Mouse (Mus musculus): ENCODE data around the gene Mss51.

The Mss51 gene

DNA sequence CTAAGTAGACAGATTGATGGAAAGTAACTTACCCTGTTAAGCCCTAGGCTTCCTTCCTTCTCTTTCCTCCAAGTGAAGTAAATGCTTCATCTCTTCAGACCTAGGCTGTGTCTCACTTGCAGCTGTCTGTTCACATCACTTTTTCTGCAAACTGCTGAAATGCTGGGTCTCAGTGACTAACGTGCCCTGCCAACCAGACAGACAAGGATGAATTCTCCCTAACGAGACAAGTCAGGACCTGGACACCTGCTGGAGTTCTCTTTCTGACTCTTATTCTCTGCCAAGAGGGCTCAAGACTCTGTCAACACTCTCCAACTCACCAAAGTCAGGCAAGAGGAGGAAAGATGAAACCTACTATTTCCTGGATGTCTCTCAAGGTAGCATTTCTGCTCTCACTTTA is at the start of gene Mss51:
Gene Mss51 (minus strand): TSS at position 299 of the 400 bp plus-strand sequence.
- in situ Hi-C loops (cut with MboI; ENCODE audit: low sequenced_read_pairs), result no loop called here

DNA sequence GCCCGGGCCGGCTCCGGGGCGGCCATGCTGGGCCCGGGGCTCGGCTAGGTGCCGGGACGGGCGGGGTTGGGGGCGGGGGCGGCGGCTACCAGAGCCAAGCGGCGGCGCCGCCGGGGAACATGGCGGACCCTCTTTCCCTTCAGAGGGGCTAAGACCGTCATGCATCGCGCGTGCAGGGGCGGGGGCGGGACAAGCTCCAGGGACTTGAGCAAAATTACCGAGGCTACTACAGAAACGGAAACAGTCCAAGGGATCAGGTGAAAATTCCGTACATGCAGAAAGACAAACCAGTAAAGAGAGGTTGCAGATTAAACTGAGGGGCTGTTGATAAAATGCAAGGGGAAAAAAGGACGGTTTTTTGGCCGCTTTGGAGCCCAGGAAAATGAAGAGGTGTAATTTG is 49.7 kb upstream of the Mss51 start, which contains the start of gene Ppp3cb:
Gene Ppp3cb (minus strand): TSS at position 159 of the 400 bp plus-strand sequence.
- in situ Hi-C loops (cut with MboI; ENCODE audit: low sequenced_read_pairs), result no loop called here

DNA sequence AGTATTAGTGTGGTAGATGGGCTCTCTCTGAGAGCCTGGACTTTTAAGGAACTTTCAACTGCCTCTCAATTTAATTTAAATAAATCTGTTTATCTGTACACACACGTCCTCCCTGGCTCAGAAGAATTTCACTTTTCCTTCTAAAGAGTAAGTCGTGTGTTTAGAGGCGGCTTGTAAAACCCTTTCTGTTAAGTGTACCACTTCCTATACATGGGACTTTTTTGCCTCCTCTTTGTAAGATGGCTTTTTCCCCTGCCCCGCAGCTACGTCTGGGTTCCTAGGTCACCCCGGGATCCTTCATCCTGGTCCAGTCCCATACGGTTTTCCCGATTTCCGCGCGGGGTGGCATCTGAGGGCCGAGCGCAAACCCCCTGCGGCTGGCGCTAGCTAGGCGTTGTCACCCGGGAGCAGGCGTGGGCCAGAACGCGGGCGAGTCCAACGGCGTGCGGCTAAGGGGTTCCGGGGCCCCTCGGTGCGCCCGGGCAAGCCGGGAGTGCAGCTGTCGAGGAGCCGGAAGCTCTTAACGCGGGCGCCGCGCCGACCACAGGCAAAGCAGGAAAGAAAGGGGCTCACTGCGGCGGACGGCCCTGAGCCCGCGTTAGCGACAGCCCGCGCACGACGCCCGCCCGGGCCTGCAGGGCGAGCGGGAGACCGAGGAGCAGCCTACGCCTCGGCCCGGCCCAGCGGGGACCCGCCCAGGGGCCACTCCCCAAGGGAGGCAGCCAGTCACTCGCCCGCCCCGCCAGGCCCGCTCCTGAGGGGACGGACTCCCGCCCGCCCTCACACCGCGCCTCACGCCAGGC is 49.0 kb upstream of the Mss51 start:
- in situ Hi-C loops (cut with MboI; ENCODE audit: low sequenced_read_pairs), result no loop called here

DNA sequence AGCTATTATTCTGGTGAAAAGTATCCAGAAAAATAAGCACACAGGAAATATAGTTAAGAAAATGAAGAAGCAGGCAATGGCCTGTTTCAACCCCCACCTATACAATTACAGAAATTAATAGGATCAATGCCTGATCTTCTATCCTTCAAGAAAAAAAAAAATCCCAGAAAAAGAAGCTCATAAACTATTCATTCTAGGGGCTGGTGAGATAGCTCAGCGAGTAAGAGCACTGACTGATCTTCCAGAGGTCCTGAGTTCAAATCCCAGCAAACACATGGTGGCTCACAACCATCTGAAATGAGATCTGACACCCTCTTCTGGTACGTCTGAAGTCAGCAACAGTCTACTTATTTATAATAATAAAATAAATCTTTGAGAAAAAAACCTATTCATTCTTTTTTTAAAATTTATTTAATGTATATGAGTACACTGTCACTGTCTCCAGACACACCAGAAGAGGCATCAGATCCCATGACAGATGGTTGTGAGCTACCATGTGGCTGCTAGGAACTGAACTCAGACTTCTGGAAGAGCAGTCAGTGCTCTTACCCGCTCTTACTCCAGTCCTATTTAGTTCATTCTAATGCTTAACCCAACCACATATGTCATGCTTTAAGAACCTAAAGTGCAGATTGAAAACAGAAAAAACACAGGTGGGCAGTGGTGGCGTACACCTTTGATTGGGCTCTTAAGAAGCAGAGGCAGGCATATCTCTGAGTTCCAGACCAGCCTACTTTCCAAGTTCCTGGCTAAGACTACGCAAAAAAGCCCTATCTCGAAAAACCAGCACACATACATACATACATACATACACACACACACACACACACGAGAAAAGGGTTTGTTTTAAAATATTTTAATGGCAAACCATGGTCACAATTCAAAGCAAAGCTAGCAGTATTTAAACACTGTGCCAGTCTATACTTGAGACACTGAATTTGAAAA is 48.0 kb upstream of the Mss51 start:
- in situ Hi-C loops (cut with MboI; ENCODE audit: low sequenced_read_pairs), result no loop called here

DNA sequence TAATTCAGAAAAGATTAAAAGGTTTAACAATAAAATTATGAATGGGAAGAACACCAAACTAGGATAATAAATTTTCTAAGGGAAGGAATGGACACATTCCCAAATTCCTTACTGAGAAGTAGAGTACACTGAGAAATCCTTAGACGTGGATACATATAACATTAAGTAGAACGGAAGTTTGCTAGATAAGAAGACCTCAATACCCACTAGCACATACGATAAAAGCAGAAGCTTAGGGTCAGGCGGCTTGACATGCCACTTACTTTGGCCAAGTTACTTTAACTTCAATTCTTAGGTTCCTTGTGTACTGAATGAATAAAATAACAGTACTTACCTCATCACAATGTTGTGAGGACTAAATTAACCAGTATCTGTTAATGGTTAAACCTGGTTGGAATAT is 32.9 kb upstream of the Mss51 start:
- in situ Hi-C loops (cut with MboI; ENCODE audit: low sequenced_read_pairs), result no loop called here

DNA sequence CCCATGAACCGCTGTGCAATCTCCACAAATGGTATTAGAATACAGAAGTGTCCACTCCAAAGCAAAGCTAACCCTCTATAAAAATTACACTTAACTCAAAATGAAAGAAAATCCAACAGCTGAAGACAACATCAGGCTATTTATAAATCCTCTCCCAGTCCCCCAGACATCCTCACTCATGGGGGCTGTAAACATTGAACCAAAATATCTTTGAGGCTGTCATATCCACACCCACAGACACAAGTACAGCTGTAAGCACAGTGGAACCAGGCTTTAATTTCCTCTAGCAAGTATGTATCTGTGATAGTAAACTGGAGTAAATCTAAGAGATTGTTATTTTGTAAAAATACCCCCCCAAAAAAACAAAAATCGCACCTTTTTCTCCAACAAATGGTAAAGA is 23.5 kb upstream of the Mss51 start:
- in situ Hi-C loops (cut with MboI; ENCODE audit: low sequenced_read_pairs), result no loop called here

DNA sequence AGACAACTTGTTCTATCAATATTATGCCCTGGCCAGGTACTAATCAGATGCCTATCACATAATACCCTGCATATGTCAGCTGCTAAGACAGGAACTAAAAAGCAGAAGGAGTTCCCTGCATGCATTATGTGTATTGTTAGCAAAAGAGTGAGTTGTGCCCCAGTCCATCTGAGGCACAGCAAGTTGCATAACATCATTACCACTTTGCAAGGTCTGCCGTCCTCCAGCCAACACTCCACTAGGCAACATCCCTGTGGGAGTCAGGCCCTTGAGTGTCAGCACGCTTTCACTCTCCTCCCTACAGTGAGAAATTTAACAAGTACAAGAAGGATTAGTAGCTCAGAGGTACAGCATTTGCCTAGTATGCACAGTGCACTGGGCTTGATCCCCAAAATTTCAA is 11.7 kb upstream of the Mss51 start:
- in situ Hi-C loops (cut with MboI; ENCODE audit: low sequenced_read_pairs), result no loop called here

DNA sequence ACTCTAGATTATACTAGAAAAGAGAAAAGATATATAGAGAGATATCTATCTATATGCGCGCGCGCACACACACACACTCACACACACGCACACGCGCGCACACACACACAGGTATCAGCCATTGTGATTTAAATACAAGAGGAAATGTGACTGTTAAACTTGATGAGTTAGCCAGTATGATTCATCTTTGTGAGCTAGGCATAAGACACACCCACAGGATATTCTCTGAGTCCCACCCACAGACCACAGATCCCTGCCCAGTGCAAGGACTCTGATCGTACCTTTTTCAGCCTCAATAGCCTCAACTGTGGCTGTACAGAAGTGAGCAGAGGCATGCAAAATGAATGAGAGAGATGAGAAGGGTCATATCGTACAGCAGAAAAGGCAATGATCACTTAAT is 6.3 kb upstream of the Mss51 start:
- in situ Hi-C loops (cut with MboI; ENCODE audit: low sequenced_read_pairs), result no loop called here

DNA sequence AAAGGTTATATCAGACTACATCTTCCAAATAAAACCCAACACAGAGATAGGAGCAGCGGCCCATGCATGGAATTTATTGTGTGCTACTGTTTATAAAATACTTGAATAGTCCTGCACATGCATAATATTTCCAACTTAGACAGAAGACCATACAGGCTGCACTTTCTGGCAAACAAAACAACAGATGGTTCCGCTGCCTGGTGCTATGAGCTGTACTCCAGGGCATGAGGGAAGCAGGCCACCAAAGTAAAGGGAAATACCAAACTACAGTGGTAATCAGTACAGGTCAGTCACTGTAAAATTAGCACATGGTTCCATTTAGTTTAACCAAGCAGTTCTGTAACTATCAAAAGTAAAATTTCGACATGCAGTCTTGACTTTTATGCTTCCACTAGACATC is 3.3 kb upstream of the Mss51 start:
- in situ Hi-C loops (cut with MboI; ENCODE audit: low sequenced_read_pairs), result no loop called here

DNA sequence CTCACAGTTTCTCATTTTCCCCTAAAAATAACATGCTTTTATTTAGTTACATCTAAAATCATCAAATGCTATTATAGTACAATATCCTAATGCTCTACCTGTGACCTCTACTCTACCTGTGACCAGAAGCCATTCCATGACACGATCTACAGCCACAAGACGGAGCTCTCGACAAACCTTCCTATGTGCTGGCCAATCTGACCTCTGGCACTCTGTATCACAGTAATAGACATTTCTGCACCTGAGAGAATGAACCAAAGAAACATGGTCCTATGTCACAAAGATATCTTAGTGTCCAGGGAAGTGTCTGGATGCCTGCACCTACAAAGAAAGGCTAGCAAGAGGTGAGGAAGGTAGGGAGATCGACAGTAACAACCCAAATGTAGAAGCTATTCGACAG is 10.7 kb downstream of the Mss51 start:
- in situ Hi-C loops (cut with MboI; ENCODE audit: low sequenced_read_pairs), result no loop called here

DNA sequence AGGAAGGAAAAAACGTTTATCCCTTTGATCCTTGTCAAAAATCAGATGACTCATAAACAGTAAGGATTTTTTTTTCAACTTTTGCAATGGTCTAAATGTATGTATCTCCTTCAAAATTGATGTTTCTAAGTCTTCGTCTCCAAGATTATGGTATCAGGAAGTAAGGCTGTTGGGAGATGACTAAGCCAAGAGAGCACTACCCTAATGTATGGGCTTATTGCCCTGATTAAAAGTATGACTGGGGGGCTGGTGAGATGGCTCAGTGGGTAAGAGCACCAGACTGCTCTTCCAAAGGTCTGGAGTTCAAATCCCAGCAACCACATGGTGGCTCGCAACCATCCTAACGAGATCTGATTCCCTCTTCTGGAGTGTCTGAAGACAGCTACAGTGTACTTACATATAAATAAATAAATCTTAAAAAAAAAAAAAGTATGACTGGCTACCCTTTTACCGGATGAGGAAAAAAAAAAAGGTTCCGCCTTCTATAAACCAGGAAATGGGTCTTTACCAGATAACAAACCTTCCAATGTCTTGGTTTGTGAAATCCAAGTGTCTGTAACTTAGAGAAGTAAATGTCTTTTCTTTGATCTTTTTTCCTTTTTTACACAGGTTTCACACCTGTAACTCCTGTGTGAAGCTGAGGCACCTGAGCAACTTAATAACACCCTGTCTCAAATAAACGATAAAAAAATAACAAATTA is 14.5 kb downstream of the Mss51 start:
- in situ Hi-C loops (cut with MboI; ENCODE audit: low sequenced_read_pairs), result no loop called here

DNA sequence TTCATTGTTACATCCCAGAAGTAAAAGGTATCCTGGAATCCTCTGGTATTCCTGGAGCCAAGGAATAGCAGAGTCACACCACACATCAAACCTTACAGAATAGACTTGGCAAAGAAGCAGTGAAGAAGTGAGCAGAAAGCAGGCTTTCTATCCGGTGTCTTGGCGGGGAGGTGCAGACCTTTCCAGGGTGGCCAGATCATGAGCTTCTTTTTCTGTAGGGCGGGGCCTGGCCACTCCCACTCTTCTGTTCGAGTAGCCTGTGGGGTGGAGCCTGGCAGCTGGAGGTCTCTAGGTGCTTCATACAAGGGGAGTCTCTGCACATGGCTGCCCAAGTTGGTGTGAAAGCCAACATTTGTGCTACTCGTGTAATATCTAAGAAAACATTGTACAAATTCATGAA is 15.5 kb downstream of the Mss51 start:
- in situ Hi-C loops (cut with MboI; ENCODE audit: low sequenced_read_pairs), result no loop called here

DNA sequence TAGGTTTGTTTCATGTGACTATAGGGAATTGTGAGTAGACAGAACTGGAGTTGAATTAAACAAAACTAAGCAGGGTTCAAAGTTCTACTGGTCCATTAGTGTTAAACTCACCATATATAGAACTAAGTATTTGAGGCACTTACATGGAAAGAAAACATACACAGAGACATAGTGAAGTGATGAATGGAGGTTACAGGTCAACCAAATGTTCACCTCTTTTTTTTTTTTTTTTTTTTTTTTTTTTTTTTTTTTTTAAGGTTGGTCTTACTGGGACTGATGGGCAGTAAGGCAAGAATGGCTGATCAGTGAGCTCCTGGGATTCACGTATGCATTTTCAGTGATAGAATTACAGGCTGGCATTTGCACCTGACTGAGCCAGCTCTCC is 16.5 kb downstream of the Mss51 start:
- in situ Hi-C loops (cut with MboI; ENCODE audit: low sequenced_read_pairs), result no loop called here

DNA sequence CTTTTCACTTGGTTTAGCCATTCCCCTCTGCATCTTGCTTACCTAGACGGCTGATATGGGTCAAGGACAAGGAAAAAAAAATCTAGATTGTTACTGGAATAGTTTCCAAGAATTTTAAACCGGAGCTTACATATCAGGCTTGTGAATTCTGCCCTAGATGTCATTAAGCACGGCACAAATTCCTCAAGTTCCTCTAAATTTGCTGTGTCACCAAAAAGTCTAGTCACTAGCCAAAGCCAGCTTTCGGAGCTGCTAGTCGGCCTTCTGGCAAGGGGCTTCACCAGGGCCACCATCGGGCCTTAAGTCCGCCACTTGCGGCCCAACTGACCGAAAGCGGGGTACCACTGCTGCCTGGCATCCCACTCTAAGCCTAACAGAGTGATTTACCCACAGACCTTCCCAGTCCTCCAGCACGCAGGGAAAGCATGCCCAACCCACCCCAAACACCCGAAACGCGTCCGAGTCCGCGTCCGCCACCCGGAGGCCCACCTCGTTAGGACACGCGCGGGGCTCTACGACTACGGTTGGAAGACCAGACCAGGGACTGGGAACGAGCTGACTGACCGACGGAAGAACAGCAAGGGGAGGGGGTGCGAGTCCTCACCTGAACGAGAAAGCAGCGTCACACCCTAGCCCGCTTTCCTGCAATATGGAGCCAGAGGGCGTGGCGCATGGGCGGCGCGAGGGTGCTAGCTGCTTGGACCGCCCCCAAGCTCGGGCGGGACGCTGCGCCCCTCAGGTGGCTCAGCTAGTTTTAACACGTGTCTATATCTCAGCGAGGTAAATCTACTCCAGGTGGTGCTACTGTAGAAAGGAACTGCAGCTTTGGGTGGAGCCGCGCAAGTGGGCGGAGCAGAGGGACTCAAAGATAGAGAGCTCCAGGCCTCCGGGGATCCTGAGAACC is 17.2 kb downstream of the Mss51 start, which contains the start of gene Anxa7:
Gene Anxa7 (minus strand): TSS at position 843 of the 904 bp plus-strand sequence.
- in situ Hi-C loops (cut with MboI; ENCODE audit: low sequenced_read_pairs), result no loop called here

DNA sequence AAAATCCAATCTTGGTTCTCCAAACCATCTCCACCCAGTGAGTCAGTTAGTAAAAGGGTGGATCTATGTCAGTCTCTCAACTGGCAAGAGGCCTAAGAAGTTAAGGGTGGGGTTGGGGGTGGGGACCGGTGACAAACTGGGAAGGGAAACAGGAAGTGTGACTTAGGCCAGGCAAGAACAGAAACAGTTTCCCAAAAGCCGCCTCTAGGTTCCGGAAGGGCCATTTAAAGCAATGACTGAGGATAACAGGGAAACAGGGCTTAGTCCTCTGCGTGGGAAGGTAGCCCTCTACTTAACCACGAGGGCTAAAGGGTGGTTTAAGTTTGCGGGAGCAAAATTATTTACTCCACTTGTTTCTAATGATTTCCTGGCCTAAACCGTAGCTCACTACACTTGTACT is 17.9 kb downstream of the Mss51 start:
- in situ Hi-C loops (cut with MboI; ENCODE audit: low sequenced_read_pairs), result no loop called here

DNA sequence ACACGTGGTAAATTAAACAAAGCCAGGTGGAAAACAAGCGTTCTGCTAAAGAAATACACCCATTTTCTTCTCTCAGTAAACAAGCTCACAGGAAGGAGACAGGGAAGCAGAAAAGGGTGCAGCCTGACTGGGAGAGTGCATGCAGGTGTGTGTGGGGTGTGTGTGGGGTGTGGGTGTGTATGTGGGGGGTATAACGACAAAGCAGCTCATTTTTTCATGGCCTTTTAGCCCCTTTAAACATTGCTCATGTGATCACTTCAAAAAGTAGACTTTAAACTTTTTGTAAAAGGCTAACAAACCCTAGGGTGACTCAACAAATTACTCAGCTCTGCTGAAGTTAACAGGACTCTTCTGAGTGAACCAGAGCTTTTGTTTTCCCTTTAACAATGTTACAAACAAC is 18.3 kb downstream of the Mss51 start:
- in situ Hi-C loops (cut with MboI; ENCODE audit: low sequenced_read_pairs), result no loop called here

DNA sequence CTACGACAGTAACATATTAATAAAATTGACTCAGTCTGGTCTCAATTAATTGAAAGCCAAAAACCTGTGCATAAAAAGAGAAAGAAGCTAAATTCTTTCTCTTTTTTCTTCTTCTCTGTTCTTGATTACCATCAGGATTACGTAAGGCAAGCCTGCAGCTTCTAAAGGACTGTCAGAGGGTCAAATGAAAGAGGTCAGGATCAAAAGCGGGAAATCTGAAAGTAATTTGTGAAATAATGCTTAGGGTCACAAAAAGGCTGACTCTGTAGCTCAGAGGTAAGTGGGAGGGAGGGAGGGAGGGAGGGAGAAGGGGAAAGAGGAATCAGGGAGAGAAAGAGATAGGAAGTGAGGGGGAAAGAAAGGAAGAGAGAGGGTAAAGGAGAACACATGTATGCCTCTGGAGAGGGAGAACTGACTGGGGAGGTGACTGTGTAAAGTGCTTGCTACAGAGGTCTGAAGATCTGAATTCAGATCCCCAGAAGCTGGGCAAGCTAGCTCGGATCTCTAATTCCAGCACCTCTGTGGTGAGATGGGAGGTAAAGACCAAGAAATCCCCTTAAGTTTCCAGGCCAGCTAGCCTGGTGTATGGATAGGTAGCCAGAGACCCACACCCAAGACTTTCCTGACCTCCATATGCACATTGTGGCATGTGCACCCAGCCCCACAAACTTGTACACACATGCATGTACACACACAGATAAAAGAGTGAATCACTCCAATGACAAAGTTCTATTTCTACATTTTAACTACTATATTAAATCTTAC is 19.3 kb downstream of the Mss51 start:
- in situ Hi-C loops (cut with MboI; ENCODE audit: low sequenced_read_pairs), result no loop called here

DNA sequence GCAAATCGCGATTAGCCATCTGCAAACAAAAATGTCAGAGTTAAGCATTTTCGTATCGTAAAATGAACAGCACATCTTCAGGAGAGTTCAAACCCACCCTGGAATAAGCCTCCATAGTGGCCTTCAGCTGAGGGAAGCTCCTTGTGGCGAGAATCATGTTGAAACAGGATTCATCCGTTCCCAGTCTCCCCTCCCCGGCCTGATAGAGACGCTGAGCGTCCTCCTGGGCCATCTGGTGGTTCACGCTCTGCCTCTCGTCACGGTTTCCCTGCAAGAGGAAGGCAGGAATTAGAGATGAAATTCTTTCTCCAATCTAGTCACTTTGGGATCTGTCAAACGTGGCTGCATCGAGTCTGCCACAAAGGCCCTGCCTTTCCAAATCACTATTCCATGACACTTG is 36.5 kb downstream of the Mss51 start:
- in situ Hi-C loops (cut with MboI; ENCODE audit: low sequenced_read_pairs), result no loop called here

DNA sequence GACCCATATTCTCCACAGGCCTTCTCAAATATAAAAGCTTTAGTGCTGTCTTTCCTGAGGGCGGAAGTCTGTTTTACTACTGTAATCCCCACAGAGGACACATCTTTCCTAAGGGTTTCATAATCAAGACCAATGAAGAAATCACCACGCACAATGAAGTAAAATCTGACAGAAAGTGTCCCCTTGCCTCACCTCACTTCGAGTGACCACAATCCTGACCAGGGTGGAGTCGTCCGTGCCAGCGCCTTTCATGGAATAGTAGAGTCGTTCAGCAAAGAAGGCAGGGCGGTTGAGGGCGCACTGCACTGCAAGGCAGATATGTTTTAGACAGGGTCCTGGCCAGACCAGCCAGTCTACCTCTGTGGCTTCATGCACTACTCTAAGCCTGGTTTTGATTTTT is 38.3 kb downstream of the Mss51 start:
- in situ Hi-C loops (cut with MboI; ENCODE audit: low sequenced_read_pairs), result no loop called here

DNA sequence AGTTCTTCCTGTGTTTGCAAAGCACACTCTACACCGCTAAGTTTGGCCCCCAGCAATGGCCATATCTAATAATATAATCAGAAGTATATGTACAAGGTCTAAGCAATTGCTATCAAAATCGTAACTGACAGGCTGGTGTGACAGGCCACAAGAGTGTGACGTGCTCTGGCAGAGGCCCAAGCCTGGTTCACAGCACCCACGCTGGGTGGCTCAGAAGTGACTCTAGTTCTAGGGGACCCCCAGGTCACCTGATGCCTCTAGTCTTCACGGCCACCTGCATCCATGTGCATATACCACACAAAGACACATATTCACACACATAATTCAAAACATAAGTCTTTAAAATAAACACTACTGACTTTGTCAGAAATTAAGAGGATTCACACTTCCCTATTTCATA is 43.8 kb downstream of the Mss51 start:
- in situ Hi-C loops (cut with MboI; ENCODE audit: low sequenced_read_pairs), result no loop called here
